Mouse (Mus musculus) ovary, adult 18-20 months (tissue): Measurements from ENCODE around the gene Tbx6.

Experiments
- DNase-seq: peaks from one replicate; pipeline ENCODE4 v3.0.0; 2022; ENCODE audit warnings: low spot score, mixed read lengths

Gene Tbx6

GRCm38 (mm10) chr7:126817595-126817994 is 36.3 kb downstream of the Tbx6 start:
- DNase-seq, result no peak

GRCm38 (mm10) chr7:126818818-126819217 is 37.5 kb downstream of the Tbx6 start:
- DNase-seq, result no peak

- peak; percentile 61 for DNase-seq
Observed at GRCm38 (mm10) chr7:126821835-126822511, 40.7 kb downstream of the Tbx6 start.

GRCm38 (mm10) chr7:126822741-126823140 is 41.5 kb downstream of the Tbx6 start:
- no peak for DNase-seq

GRCm38 (mm10) chr7:126823202-126823711 is 42.0 kb downstream of the Tbx6 start:
- no peak for DNase-seq

GRCm38 (mm10) chr7:126823940-126824339 is 42.7 kb downstream of the Tbx6 start:
- DNase-seq, result no peak

- DNase-seq, result no peak
Observed at GRCm38 (mm10) chr7:126825403-126825802, 44.1 kb downstream of the Tbx6 start.

GRCm38 (mm10) chr7:126825952-126826351 is 44.7 kb downstream of the Tbx6 start:
- DNase-seq, result no peak

GRCm38 (mm10) chr7:126831539-126831938 is 50.3 kb downstream of the Tbx6 start, which contains the start of gene 4930451I11Rik:
Gene 4930451I11Rik, minus strand, starts transcription at chr7:126831639.
- DNase-seq, result no peak

- peak; percentile 38 for DNase-seq
Observed at GRCm38 (mm10) chr7:126832036-126832598, 50.8 kb downstream of the Tbx6 start.

GRCm38 (mm10) chr7:126833294-126833693 is 52.0 kb downstream of the Tbx6 start:
- no peak for DNase-seq
